Mouse (Mus musculus): ENCODE results near the gene Jsrp1.
"Not testable (repeated sequence)": the region's sequence is repeated elsewhere in the genome, so short reads cannot be mapped to it uniquely, and the experiment has no call there.

Gene Jsrp1

GRCm38 (mm10) chr10:80831136-80831535 is 17.8 kb upstream of the Jsrp1 start:
- no peak for DNase-seq (ENCODE audit: low spot score)

- no peak for DNase-seq (ENCODE audit: low spot score)
These were observed 16.3 kb upstream of the Jsrp1 start for GRCm38 (mm10) chr10:80829359-80830278.

GRCm38 (mm10) chr10:80828587-80828986 is 15.3 kb upstream of the Jsrp1 start:
- DNase-seq (ENCODE audit: low spot score) = not testable (repeated sequence)

GRCm38 (mm10) chr10:80827870-80828420 is 14.6 kb upstream of the Jsrp1 start:
- DNase-seq (ENCODE audit: low spot score) = no peak

- no peak for DNase-seq (ENCODE audit: low spot score)
These were observed 14.0 kb upstream of the Jsrp1 start for GRCm38 (mm10) chr10:80827063-80827869.

GRCm38 (mm10) chr10:80826151-80827062 is 13.1 kb upstream of the Jsrp1 start, which contains the start of gene Oaz1:
Gene Oaz1, plus strand, starts transcription at chr10:80826656.
- peak; percentile 95 for DNase-seq (ENCODE audit: low spot score)

- DNase-seq (ENCODE audit: low spot score) = no peak
These were observed 11.5 kb upstream of the Jsrp1 start for GRCm38 (mm10) chr10:80824827-80825226.

- DNase-seq (ENCODE audit: low spot score) = no peak
These were observed 10.7 kb upstream of the Jsrp1 start for GRCm38 (mm10) chr10:80823847-80824643.

- no peak for DNase-seq (ENCODE audit: low spot score)
These were observed 10.0 kb upstream of the Jsrp1 start for GRCm38 (mm10) chr10:80823316-80823715.

GRCm38 (mm10) chr10:80822528-80822927 is 9.2 kb upstream of the Jsrp1 start:
- DNase-seq (ENCODE audit: low spot score) = no peak

GRCm38 (mm10) chr10:80821991-80822390 is 8.7 kb upstream of the Jsrp1 start:
- no peak for DNase-seq (ENCODE audit: low spot score)

GRCm38 (mm10) chr10:80819406-80819805 is 6.1 kb upstream of the Jsrp1 start:
- DNase-seq (ENCODE audit: low spot score) = no peak

GRCm38 (mm10) chr10:80818599-80819281 is 5.4 kb upstream of the Jsrp1 start:
- DNase-seq (ENCODE audit: low spot score) = no peak

GRCm38 (mm10) chr10:80817955-80818354 is 4.7 kb upstream of the Jsrp1 start:
- DNase-seq (ENCODE audit: low spot score) = not testable (repeated sequence)

GRCm38 (mm10) chr10:80817164-80817563 is 3.9 kb upstream of the Jsrp1 start:
- no peak for DNase-seq (ENCODE audit: low spot score)

GRCm38 (mm10) chr10:80816303-80816702 is 3.0 kb upstream of the Jsrp1 start:
- not testable (repeated sequence) for DNase-seq (ENCODE audit: low spot score)

GRCm38 (mm10) chr10:80814800-80815199 is 1.5 kb upstream of the Jsrp1 start:
- DNase-seq (ENCODE audit: low spot score) = no peak

GRCm38 (mm10) chr10:80812391-80813041 is 782 bp downstream of the Jsrp1 start:
- DNase-seq (ENCODE audit: low spot score) = no peak

- DNase-seq (ENCODE audit: low spot score) = no peak
These were observed 3.2 kb downstream of the Jsrp1 start for GRCm38 (mm10) chr10:80810084-80810483.
